Mouse (Mus musculus) spleen, adult 2 months (tissue): ENCODE measurements around the gene Rdh16f1. TPM values are rescaled to one million over a fixed set of nuclear protein-coding genes. Genes with fewer than 3 reads are reported as not detected.

ENCODE experiments used
- DNase-seq, 2 experiments: peaks; one replicate each; pipeline versions ENCODE4 v3.0.0 to v3.0.0-alpha.2; 2012 to 2021; ENCODE audit warnings: low spot score in 2 of 2, low read depth in 1 of 2
- H3K27ac ChIP-seq: fragments of 200-500 bp; 2 replicates; pipeline ENCODE4 v1.5.1; 2012; ENCODE audit warnings: low read length, inconsistent platforms; ENCODE audit not compliant: insufficient read depth
- H3K27me3 ChIP-seq: fragments of 200-500 bp; 2 replicates; pipeline ENCODE4 v1.6.1; 2012; ENCODE audit warnings: mild to moderate bottlenecking, moderate library complexity, low read length, inconsistent platforms; ENCODE audit not compliant: control insufficient read depth, insufficient read depth
- H3K36me3 ChIP-seq: fragments of 200-500 bp; 2 replicates; pipeline ENCODE4 v1.6.1; 2012; ENCODE audit warnings: mild to moderate bottlenecking, low read length, inconsistent platforms; ENCODE audit not compliant: control insufficient read depth, insufficient read depth
- H3K4me1 ChIP-seq: fragments of 200-500 bp; 2 replicates; pipeline ENCODE4 v1.6.1; 2011; ENCODE audit warnings: inconsistent platforms; ENCODE audit not compliant: control insufficient read depth, insufficient read depth, insufficient read length
- H3K4me3 ChIP-seq: fragments of 200-500 bp; 2 replicates; pipeline ENCODE4 v1.5.1; 2011; ENCODE audit warnings: mild to moderate bottlenecking, inconsistent platforms; ENCODE audit not compliant: insufficient read depth, insufficient read length; ENCODE audit errors: extremely low read depth
- CTCF ChIP-seq: fragments of 200-500 bp; IDR thresholded peaks from 2 replicates; pipeline ENCODE4 v1.5.1; 2011; ENCODE audit warnings: mild to moderate bottlenecking, inconsistent platforms; ENCODE audit not compliant: insufficient read depth, insufficient read length, insufficient replicate concordance; ENCODE audit errors: extremely low read depth
- POLR2A ChIP-seq: fragments of 200-500 bp; IDR thresholded peaks from 2 replicates; pipeline ENCODE4 v1.6.1; 2011; ENCODE audit warnings: low read depth, low read length, inconsistent platforms
- WGBS: fragments of 180-500 bp; shearing (Covaris S2); methylation state at CpG from one replicate; pipeline ENCODE4 v1.1.7; 2018; 5-methylcytosine and 5-hydroxymethylcytosine counted together
- polyA plus RNA-seq: library from polyadenylated mRNA; depleted of rRNA; stranded (reverse); fragments of >200 nt; gene quantifications from 2 replicates; pipeline ENCODE4 v1.2.3, GENCODE M21; 2012

Rdh16f1 gene
- polyA plus RNA-seq, 1 experiment: 0.94 TPM

- 88% methylated on average over 8 of the region's 8 CpGs for WGBS
- H3K36me3 ChIP-seq: peaks cover 22% of the 10 kb centered on the region
- no peak for DNase-seq
- no peak for TF ChIP-seq CTCF
- no peak for TF ChIP-seq POLR2A
- no peaks in the 10 kb centered on the region for H3K27me3 ChIP-seq
- H3K4me1 ChIP-seq: no peaks in the 10 kb centered on the region
- H3K27ac ChIP-seq: no peak overlapping the region
- H3K4me3 ChIP-seq: no peak overlapping the region
Observed at GRCm38 (mm10) chr10:127747254-127747653, 12.3 kb upstream of the Rdh16f1 start.

GRCm38 (mm10) chr10:127748847-127749612 lies 10.6 kb upstream of the Rdh16f1 start:
- no peak for DNase-seq
- Histone ChIP-seq H3K4me1 (no peaks in the 10 kb centered on the region), H3K4me3 (no peak overlapping the region), H3K27ac (no peak overlapping the region), H3K36me3 (peaks cover 6% of the 10 kb centered on the region), H3K27me3 (no peaks in the 10 kb centered on the region)
- 53% methylated on average over 8 of the region's 8 CpGs for WGBS
- no peak for TF ChIP-seq POLR2A
- no peak for TF ChIP-seq CTCF

GRCm38 (mm10) chr10:127750136-127750777 lies 9.3 kb upstream of the Rdh16f1 start:
- Histone ChIP-seq H3K27ac (peak overlapping the region; percentile 38; the same call in 1 of the 2 replicates), H3K27me3 (no peaks in the 10 kb centered on the region), H3K4me3 (peak overlapping the region; percentile 35), H3K4me1 (no peaks in the 10 kb centered on the region), H3K36me3 (peaks cover 3% of the 10 kb centered on the region; the same call in 1 of the 2 replicates)
- DNase-seq: no peak
- TF ChIP-seq CTCF (no peak), POLR2A (no peak)
- WGBS: 79% methylated on average over 24 of the region's 24 CpGs

- Histone ChIP-seq H3K27me3 (no peaks in the 10 kb centered on the region), H3K4me1 (no peaks in the 10 kb centered on the region), H3K36me3 (0 out of 2 replicates have a peak, but pooled peaks cover 3% of the 10 kb centered on the region), H3K4me3 (peak within 1 kb of the TSS; percentile 21; the same call in 1 of the 2 replicates), H3K27ac (no peak within 1 kb of the TSS; the same call in 1 of the 2 replicates)
- TF ChIP-seq POLR2A: no peak
- TF ChIP-seq CTCF: no peak
- DNase-seq: no peak
- WGBS: 68% methylated on average over 8 of the region's 8 CpGs
Observed at GRCm38 (mm10) chr10:127751548-127751947, 8.0 kb upstream of the Rdh16f1 start, which contains the start of gene Gpr182. TSS of gene Gpr182 (minus strand) at chr10:127751732.

- H3K36me3 ChIP-seq: no peaks in the 10 kb centered on the region
- no peaks in the 10 kb centered on the region for H3K27me3 ChIP-seq
- no peaks in the 10 kb centered on the region for H3K4me1 ChIP-seq
- no peak overlapping the region for H3K27ac ChIP-seq
- TF ChIP-seq CTCF: no peak
- no peak for TF ChIP-seq POLR2A
- WGBS: 72% methylated on average over 6 of the region's 6 CpGs
- DNase-seq: no peak
- H3K4me3 ChIP-seq: no peak overlapping the region
Observed at GRCm38 (mm10) chr10:127754566-127755166, 4.9 kb upstream of the Rdh16f1 start.

GRCm38 (mm10) chr10:127755246-127755645 lies 4.3 kb upstream of the Rdh16f1 start:
- DNase-seq: no peak
- no peaks in the 10 kb centered on the region for H3K36me3 ChIP-seq
- TF ChIP-seq CTCF (no peak), POLR2A (no peak)
- H3K27me3 ChIP-seq: no peaks in the 10 kb centered on the region
- no peaks in the 10 kb centered on the region for H3K4me1 ChIP-seq
- H3K27ac ChIP-seq: no peak overlapping the region
- H3K4me3 ChIP-seq: no peak overlapping the region
- 56% methylated on average over 3 of the region's 3 CpGs for WGBS
